Mouse (Mus musculus) frontal cortex, postnatal 25 days (tissue): ENCODE measurements around the gene Clcn2.

Source experiments
- DNase-seq, 2 experiments: peaks; one replicate each; pipeline ENCODE4 v3.0.0; 2022; ENCODE audit warnings: low spot score in 2 of 2

Gene Clcn2

GRCm38 (mm10) chr16:20722736-20723135, 5.2 kb upstream of the Clcn2 start:
- no peak for DNase-seq

DNA sequence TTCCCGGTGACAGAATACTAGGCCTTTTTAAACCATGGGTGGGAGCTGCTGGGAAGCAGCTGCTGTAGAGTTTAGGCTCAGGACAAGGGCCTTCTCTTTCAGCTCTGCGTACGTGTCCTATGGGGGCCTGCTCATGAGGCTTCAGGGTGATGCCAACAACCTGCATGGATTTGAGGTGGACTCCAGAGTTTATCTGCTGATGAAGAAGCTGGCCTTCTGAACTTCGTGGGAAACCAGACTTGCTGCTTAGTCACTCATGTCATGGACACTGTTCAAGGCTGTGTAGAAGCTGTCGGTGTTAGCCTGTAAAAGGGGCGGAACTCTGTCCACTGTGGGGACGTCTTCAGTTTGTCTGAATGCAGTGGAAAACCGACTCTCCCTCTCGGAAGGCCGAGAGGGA, 4.3 kb upstream of the Clcn2 start:
- no peak for DNase-seq

DNA sequence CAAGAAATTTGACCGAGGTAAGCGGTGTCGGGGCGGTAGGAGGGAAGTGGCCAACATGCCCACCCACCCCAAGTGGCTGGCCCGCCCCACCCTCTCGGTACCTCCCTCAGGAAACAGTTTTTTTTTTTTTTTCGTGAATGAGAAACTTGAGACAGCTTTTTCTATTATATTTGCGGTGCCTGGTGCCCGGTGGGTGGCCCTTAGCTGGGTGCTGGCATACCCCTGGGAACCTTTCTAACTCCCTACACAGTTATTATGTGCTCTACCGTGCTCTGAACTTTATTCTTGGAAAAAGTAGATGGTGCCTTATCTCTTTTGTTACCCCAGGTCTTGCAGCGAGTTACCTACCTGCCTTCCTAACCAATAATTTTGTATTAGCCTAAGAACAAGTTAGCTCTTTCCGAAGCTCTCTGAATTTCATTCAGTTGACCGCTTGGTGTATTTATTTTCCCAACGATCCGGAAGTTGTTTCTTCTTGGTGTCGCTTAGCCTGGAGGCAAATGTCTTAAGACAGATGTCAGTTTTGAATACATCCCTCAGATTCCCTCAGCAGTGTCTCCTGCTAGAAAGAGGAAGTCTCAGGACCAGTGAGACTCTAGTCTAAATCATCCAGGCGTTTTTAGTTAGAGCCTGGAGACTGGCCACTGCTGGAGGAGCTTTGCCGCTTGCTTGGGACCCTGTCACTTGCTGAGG, 578 bp upstream of the Clcn2 start:
- no peak for DNase-seq

- DNase-seq: no peak
These were observed 735 bp downstream of the Clcn2 start for GRCm38 (mm10) chr16:20716841-20717180.

DNA sequence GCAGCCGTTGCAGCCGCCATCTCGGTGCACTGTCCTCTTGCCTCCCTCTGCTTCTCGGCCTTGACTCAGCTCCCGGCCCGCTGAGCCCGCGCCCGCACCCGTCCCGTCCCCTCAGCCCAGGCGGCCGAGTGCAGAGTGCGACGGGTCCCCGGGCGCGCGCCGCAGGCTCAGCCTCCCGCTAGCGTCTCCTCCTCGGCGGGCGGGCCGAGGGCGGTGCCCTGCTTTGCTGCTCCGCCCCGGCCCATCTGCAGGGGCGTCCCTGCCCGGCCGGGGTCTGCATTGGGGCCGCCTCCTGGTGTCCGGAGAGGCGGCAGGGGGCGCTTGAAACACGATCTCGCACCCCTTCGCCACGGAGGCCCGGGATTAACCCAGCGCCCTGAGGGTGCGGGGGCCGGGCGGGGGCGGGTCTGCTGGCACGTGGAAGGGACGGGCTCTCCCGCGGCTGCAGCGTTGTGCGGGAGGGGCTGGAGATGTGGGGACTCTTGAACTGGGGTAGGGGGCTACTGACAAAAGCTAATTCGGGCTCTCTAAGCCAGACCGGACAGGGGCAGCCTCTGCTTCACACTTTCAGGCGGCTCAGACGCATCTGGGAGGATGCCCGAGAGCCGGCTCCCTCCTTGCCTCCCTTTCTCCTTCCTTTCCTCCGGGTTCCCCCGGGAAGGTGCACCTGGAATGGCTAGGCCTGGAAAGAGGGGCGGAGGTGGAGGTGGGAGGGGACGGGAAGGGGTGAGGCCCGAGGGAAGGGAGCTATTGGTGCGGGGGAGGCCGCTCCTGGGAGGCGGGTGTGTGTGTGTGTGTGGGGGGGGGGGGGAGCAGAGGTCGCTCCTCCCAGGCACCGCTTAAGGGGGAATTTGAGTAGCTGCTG, 1.3 kb downstream of the Clcn2 start:
- DNase-seq: peak; percentile 66 to 69

DNA sequence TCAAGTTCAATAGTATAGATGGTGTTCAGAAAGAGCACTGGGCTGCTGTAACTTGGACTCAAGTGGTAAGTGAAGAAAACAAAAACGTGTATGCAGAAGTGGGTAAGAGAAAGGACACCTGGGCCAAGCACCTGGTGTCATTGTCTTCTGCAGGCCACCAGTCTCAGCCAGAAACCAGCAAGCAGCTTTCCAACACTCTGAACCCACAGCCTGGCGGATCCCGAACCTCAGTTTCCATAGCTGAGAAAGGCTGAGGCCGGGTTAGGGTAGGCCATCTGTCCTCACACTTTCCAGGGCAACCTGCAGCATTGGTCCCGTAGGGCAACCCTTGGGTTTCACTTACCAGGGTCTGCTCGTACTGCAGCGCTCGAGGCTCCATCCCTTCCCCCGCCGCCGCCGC, 2.0 kb downstream of the Clcn2 start:
- DNase-seq: no peak

- DNase-seq: no peak
These were observed 2.4 kb downstream of the Clcn2 start for GRCm38 (mm10) chr16:20715161-20715560.

GRCm38 (mm10) chr16:20714307-20715080, 3.1 kb downstream of the Clcn2 start:
- no peak for DNase-seq

DNA sequence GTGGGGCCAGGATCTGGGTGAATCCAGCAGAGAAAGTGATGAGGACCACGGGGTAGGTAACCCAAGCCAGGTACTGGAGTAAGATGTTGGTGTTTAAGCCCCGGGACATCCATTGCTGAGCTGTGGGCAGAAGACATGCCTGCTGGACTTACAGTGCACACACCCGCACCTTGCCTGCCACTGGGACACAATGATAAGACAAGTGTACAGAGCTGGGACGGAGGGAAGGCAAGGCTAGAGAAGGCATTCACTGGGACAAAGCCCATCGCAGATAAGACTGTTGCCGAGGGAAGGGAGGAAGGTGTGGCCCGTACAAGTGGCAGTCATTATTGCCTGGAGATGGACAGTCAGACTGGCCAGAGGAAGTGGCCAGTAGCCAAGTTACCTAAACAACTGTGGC, 4.7 kb downstream of the Clcn2 start:
- no peak for DNase-seq

GRCm38 (mm10) chr16:20712190-20712589, 5.4 kb downstream of the Clcn2 start:
- no peak for DNase-seq

DNA sequence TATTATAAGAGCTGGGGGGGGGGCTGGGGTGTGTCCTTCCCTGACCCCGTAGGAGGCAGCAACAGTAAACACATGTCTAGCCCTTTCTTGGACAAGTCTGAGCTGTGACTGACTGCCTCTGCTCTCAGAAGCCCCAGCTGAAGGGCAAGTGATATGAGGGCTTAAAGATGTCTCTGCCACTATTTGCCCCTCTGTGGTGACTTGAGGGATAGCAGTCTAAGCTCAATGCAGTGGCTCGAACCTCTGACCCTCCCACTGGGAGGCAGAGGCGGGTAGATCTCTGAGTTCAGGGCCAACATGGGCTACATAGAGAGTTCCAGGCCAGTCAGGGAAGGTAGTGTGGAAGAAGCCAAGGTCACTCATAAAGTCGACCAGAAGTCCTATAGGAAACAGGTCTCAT, 6.7 kb downstream of the Clcn2 start:
- no peak for DNase-seq

DNA sequence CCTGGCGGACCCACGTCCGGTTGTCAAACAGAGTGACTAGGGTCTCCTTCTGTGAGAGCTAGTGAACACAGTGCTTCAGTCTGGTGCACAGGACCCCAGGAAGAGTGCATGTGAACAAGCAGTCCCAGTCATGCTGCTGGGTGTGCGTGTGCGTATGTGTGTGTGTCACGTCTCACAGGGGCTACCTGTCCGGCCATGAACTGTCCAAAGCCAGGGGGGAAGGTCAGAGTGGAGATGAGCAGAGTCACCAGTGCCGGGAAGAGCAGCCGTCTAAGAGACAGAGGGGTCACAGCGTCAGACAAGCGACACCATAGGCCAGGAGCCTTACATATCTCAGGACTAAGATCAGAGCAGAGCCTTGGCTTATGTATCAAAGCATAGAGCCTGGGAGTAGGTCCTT, 7.2 kb downstream of the Clcn2 start:
- DNase-seq: no peak

DNA sequence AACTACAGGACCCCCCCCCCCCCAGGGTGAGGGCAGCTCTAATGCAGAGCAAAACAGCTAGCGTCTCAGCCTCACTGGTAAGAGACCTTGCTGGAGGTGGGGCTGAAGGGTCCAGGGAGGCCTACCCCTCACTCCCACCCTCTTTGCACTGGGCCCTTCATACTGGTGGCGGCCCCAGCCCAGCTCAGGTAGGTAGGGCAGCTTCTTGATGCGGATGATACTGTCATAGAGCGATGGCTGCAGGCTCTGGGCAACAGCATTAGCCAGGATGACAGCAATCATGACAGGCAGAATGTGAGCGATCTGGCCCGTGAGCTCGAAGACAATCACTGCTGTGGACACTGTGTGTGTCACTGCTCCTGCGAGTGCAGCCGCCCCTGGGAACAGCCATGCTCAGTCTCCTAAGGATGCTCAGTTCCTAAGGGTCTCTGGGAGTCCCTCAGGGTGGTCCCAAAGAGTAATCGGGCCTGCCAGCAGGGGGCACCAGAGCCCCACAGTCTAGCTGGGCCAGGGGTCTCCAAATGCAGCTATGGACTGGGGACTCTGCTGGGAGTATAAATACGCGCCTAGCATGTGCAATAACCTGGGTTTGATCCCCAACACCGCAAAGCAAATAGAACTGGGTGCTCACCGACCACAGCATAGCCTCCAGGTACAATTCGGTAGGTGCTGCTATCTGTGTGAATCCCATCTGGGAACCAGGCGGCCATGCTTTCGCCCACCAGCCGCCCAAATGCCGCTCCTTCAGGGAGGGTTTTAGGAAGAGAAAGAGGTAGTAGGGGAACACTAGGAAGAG, 8.4 kb downstream of the Clcn2 start:
- no peak for DNase-seq

- DNase-seq: no peak
These were observed 9.2 kb downstream of the Clcn2 start for GRCm38 (mm10) chr16:20708220-20708938.

- DNase-seq: no peak
These were observed 11.0 kb downstream of the Clcn2 start for GRCm38 (mm10) chr16:20706407-20707055.

GRCm38 (mm10) chr16:20705786-20706185, 11.8 kb downstream of the Clcn2 start:
- DNase-seq: no peak

DNA sequence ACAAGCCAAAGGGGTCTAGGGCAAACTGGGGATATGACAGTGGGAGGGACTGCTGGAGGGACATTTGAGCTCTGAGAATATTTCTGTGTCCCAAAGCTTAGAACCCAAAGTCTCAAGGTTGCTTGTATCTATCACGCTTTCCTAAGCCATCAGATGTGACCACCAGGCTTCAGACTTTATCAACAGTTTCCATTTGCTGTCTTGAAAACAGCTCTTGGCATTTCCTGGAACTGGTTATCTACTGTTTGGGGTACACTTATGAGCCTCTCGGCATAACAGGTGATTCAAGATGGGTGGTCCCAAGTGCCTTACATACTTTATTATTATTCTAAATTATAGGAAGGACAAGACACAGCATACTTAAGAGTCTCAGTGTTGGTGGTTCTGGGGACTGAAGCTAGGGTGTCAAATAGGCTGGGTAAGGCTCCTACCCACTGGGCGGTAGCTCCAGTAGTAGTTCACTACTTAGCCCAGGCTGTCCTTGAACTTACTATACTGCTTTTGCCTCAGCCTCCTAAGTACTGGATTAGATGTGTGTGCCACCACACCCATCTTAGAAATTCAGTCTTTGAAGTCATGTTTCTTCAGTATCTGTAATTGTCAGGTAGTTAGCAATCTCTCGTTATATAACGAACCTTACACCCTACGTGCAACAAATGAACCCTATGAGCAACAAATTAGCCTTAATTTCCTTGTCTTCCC, 13.7 kb downstream of the Clcn2 start:
- DNase-seq: no peak

DNA sequence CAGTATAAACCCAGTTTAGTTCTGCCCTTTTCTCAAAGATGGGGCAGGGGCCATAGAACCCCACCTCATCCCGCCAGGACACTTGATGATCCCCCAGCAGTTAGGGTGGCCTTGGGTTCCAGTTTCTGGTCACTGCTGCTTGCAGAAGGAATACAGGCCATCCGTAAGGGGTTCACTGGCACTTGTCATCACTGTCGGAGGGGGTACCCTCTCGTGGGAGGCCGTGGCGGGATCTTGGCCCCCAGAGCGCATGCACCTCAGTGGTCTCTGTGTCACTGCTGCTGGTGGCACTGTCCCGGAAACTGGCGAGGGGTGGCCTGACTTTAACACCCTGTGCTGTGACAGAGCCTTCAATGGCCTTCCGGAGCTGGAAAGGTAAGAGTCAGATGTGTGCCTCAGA, 14.5 kb downstream of the Clcn2 start:
- no peak for DNase-seq

- DNase-seq: no peak
These were observed 15.0 kb downstream of the Clcn2 start for GRCm38 (mm10) chr16:20702522-20702893.
